Mouse (Mus musculus) liver, embryonic 14.5 days (tissue): Measurements from ENCODE around the gene Olfr1471. TPM values are rescaled to one million over a fixed set of nuclear protein-coding genes. Genes with fewer than 3 reads are reported as not detected.
"Not testable (repeated sequence)": the region's sequence is repeated elsewhere in the genome, so short reads cannot be mapped to it uniquely, and the experiment has no call there.

Source experiments
- ATAC-seq: fragments of 200-750 bp; cut with Nextera tagmentation; 2 replicates; pipeline ENCODE4 v1.8.0; 2017; ENCODE audit warnings: moderate number of reproducible peaks, mild to moderate bottlenecking, moderate library complexity; ENCODE audit not compliant: insufficient read depth
- DNase-seq, 3 experiments: peaks; one replicate each; pipeline ENCODE4 v3.0.0-alpha.2; 2012 to 2013; ENCODE audit warnings: low read depth in 3 of 3, low spot score in 3 of 3
- H3K27ac ChIP-seq: fragments of 300-500 bp; sonication (generic); 2 replicates; pipeline ENCODE4 v1.5.1; 2014; ENCODE audit warnings: moderate library complexity, mild to moderate bottlenecking, control low read depth, inconsistent platforms
- H3K27me3 ChIP-seq: fragments of 300-500 bp; sonication (generic); 2 replicates; pipeline ENCODE4 v1.6.1; 2014; ENCODE audit warnings: mild to moderate bottlenecking, low read length, moderate library complexity; ENCODE audit not compliant: control insufficient read depth, insufficient read depth
- H3K36me3 ChIP-seq: fragments of 300-500 bp; sonication (generic); replicated peaks from 2 replicates; pipeline ENCODE4 v1.6.1; 2014; ENCODE audit warnings: low read depth; ENCODE audit not compliant: control insufficient read depth, insufficient read depth
- H3K4me1 ChIP-seq, 2 experiments: fragments of 200-500 bp in 1 of 2; fragments of 300-500 bp in 1 of 2; sonication (generic) in 1 of 2; replicated peaks; 2 replicates each; pipeline ENCODE4 v1.6.1; 2012 to 2014; ENCODE audit warnings: antibody characterized with exemption in 1 of 2, inconsistent platforms in 1 of 2, low read length in 1 of 2; ENCODE audit not compliant: control insufficient read depth in 2 of 2, insufficient read depth in 2 of 2
- H3K4me2 ChIP-seq: fragments of 300-500 bp; sonication (generic); 2 replicates; pipeline ENCODE4 v1.6.1; 2014; ENCODE audit warnings: low read depth, mild to moderate bottlenecking, control low read depth, moderate library complexity
- H3K4me3 ChIP-seq, 2 experiments: fragments of 200-500 bp in 1 of 2; fragments of 300-500 bp in 1 of 2; sonication (generic) in 1 of 2; 2 replicates each; pipeline ENCODE4 v1.5.1; 2012 to 2014; ENCODE audit warnings: low read depth in 2 of 2, low read length in 2 of 2, mild to moderate bottlenecking in 2 of 2, control low read depth in 1 of 2, inconsistent platforms in 1 of 2, moderate library complexity in 1 of 2; ENCODE audit not compliant: insufficient read depth in 1 of 2
- H3K9ac ChIP-seq: fragments of 300-500 bp; sonication (generic); replicated peaks from 2 replicates; pipeline ENCODE4 v1.6.1; 2014; ENCODE audit warnings: mild to moderate bottlenecking, control low read depth, moderate library complexity
- H3K9me3 ChIP-seq: fragments of 300-500 bp; sonication (generic); 2 replicates; pipeline ENCODE4 v1.6.1; 2016; ENCODE audit warnings: low read length, mixed read lengths; ENCODE audit not compliant: control insufficient read depth
- CTCF ChIP-seq: IDR thresholded peaks from 2 replicates; pipeline ENCODE4 v1.5.1; 2016; ENCODE audit warnings: antibody characterized with exemption, low read depth, control low read depth
- EP300 ChIP-seq: IDR thresholded peaks from 2 replicates; pipeline ENCODE4 v1.6.1; 2016; ENCODE audit warnings: antibody characterized with exemption, low read depth
- WGBS: fragments of 180-500 bp; shearing (Covaris S2); extraction: QIAGEN DNeasy Blood & Tissue Kit; methylation state at CpG from one replicate; pipeline ENCODE4 v1.1.7; 2014; ENCODE audit not compliant: insufficient replicate concordance; 5-methylcytosine and 5-hydroxymethylcytosine counted together
- polyA plus RNA-seq, 2 experiments: library from polyadenylated mRNA; depleted of rRNA in 1 of 2; stranded (reverse) in 1 of 2; unstranded in 1 of 2; fragments of >200 nt; fragmentation: Nextera tagmentation in 1 of 2; extraction: Ambion mirVana in 1 of 2; gene quantifications; 2 replicates each; pipeline versions ENCODE4 v1.2.1 to v1.2.3; 2012 to 2014

Olfr1471 gene
- polyA plus RNA-seq (2012; rRNA removed) (not detected in 2 replicates), polyA plus RNA-seq (2014; fragmentation: Nextera tagmentation; extraction: Ambion mirVana) (not detected in 2 replicates)

DNA sequence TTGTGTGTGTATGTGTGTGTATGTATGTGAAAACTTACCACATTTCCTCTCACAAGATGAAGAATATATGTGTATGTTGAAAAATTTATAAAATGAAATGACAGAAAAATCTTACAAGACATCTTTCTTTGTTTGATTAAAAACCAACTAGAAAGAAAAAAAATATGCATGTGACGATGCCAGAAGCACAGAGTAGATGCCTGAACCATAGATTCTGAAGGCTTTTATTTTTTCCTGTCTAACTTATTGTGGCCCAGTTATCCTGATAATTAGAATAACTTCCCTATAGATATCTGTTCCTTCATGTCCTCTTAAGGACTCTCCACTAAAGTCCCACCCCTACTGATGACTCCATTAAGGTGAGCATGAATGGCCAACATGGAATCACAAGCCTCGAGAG, at the start of gene Olfr1471:
Gene Olfr1471 (plus strand): TSS at position 301 of the 400 bp plus-strand sequence.
- H3K4me3 ChIP-seq, H3K36me3 ChIP-seq, H3K4me1 ChIP-seq, ATAC-seq, H3K27ac ChIP-seq, H3K27me3 ChIP-seq, H3K9ac ChIP-seq, H3K4me2 ChIP-seq, DNase-seq, H3K9me3 ChIP-seq: not testable (repeated sequence)
- WGBS, result 42% methylated on average over 2 of the region's 2 CpGs

DNA sequence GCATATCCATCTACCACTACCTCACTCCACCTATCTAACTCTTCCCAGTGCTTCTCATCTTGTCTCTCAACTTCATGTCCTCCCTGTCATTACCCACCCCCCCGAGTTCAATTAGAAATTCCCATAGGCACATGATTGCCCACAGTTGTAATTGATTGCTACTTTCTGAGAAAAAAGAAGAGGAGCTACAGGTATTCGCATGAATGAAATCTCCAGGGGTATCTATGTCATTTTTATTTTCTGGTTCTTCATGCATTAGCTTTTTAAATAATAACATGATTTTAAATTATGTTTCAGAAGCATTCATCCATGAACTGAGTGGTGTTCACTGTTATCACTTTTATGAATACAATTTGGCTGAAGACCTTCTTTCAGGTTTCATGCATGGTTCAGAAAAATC, 35.7 kb upstream of the Olfr1471 start, which contains the start of gene Olfr1469:
Gene Olfr1469 (plus strand): TSS at position 301 of the 400 bp plus-strand sequence.
- ATAC-seq, result no peak
- no peak within 1 kb of the TSS for H3K4me2 ChIP-seq
- no peaks in the 10 kb centered on the region for H3K4me1 ChIP-seq
- TF ChIP-seq CTCF, result no peak
- TF ChIP-seq EP300, result no peak
- H3K36me3 ChIP-seq, result no peaks in the 10 kb centered on the region
- H3K27ac ChIP-seq, result no peak within 1 kb of the TSS
- H3K9ac ChIP-seq, result no peak within 1 kb of the TSS
- no peak within 1 kb of the TSS for H3K4me3 ChIP-seq
- H3K9me3 ChIP-seq, result no peaks in the 10 kb centered on the region
- DNase-seq, result no peak
- WGBS, result 49% methylated on average over 2 of the region's 2 CpGs
- no peaks in the 10 kb centered on the region for H3K27me3 ChIP-seq

DNA sequence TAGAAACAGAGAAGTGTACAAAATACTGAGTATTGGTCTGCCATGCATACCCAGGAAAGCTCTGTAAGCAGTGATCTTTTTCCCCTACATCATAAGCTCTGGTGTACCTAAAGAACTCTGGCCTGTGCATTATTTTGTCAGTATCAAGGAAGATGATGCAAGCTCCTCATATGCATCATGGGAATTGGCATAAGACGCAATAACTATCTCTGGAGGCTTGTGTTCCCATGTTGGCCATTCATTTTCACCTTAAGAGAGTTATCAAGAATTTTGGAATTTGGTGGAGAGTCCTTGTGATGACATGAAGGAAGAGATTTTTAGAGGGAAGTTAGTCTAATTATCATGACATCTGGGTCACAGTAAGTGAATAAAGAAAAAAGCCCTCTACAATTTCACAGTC, 12.8 kb downstream of the Olfr1471 start, which contains the start of gene Olfr1472:
Gene Olfr1472 (minus strand): TSS at position 101 of the 400 bp plus-strand sequence.
- DNase-seq (no peak), ATAC-seq (no peak)
- Histone ChIP-seq H3K27ac (no peak within 1 kb of the TSS), H3K4me3 (no peak within 1 kb of the TSS), H3K27me3 (no peaks in the 10 kb centered on the region), H3K36me3 (no peaks in the 10 kb centered on the region), H3K9ac (no peak within 1 kb of the TSS), H3K4me1 (no peaks in the 10 kb centered on the region), H3K9me3 (no peaks in the 10 kb centered on the region), H3K4me2 (no peak within 1 kb of the TSS)
- TF ChIP-seq EP300 (no peak), CTCF (no peak)
- 59% methylated on average over 1 of the region's 1 CpGs for WGBS

DNA sequence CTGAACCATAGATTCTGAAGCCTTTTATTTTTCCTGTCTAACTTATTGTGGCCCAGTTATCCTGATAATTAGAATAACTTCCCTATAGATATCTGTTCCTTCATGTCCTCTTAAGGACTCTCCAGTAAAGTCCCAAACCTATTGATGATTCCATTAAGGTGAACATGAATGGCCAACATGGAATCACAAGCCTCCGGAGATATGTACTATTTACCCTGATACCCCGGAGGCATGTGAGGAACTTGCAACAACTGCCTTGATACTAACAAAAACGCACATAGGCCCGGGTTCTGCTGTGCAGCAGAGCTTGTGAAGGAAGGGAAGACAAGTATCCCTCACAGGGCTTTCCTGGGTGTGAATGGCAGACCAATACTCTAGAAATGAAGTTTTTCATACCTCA, 26.1 kb downstream of the Olfr1471 start, which contains the start of gene Olfr1474:
Gene Olfr1474 (plus strand): TSS at position 301 of the 400 bp plus-strand sequence.
- H3K4me2 ChIP-seq, ATAC-seq, H3K9ac ChIP-seq, H3K4me3 ChIP-seq, H3K4me1 ChIP-seq, H3K27me3 ChIP-seq, H3K36me3 ChIP-seq, H3K9me3 ChIP-seq, DNase-seq, H3K27ac ChIP-seq: not testable (repeated sequence)
- WGBS, result 60% methylated on average over 4 of the region's 4 CpGs

DNA sequence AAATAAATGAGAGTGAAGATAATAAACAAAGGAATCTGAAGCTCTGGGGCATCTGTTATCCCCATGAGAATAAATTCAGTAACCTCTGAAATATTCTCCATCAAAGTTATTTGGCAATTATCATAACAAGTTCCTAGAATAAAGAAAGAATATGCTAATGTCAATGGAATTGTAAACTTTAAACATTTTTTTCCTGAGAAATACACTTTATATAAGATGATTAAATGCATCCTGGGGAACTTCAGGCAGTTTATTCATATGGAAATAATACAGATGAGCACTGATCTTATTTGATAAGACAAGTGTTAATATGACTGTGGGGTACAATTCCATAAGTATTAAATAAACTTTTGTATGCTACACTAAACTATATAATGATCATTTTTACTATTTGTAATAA, 36.9 kb downstream of the Olfr1471 start, which contains the start of gene Olfr1475:
Gene Olfr1475 (minus strand): TSS at position 101 of the 400 bp plus-strand sequence.
- no peaks in the 10 kb centered on the region for H3K36me3 ChIP-seq
- H3K4me2 ChIP-seq, result no peak within 1 kb of the TSS
- DNase-seq (no peak), ATAC-seq (no peak)
- no peak within 1 kb of the TSS for H3K4me3 ChIP-seq
- TF ChIP-seq CTCF (no peak), EP300 (no peak)
- H3K27ac ChIP-seq, result no peak within 1 kb of the TSS
- no peaks in the 10 kb centered on the region for H3K9me3 ChIP-seq
- H3K9ac ChIP-seq, result no peak within 1 kb of the TSS
- no peaks in the 10 kb centered on the region for H3K4me1 ChIP-seq
- no peaks in the 10 kb centered on the region for H3K27me3 ChIP-seq
